Mouse (Mus musculus): ENCODE results near the gene Plppr3. TPM values are rescaled to one million over a fixed set of nuclear protein-coding genes. Genes with fewer than 3 reads are reported as not detected.

Plppr3 gene
- polyA plus RNA-seq, 2 experiments, result 61.5 to 220 TPM

- H3K4me2 ChIP-seq (replicated peaks; ENCODE audit: low read depth, low read length, severe bottlenecking), result no peak overlapping the region
- H3K27me3 ChIP-seq (ENCODE audit: control insufficient read depth, insufficient read depth, low read length), result no peaks in the 10 kb centered on the region
- H3K27ac ChIP-seq (replicated peaks; ENCODE audit: low read depth, low read length), result no peak overlapping the region
- no peak overlapping the region for H3K4me3 ChIP-seq (replicated peaks; ENCODE audit: low read length)
- no peak for TF ChIP-seq POLR2A (IDR thresholded peaks at IDR 0.05; ENCODE audit: borderline replicate concordance, extremely low read depth, insufficient read depth, insufficient read length)
- no peak overlapping the region for H3K9ac ChIP-seq (ENCODE audit: low read depth, low read length, severe bottlenecking)
- ATAC-seq (ENCODE audit: low FRiP score, low read depth), result no peak
- no peak for DNase-seq (ENCODE audit: low spot score)
- H3K4me1 ChIP-seq (ENCODE audit: control insufficient read depth, insufficient read depth, low read length), result no peaks in the 10 kb centered on the region
- H3K9me3 ChIP-seq (ENCODE audit: control insufficient read depth, low read length), result no peaks in the 10 kb centered on the region
- WGBS, result 65% methylated on average over 11 of the region's 11 CpGs
- peaks cover 84% of the 10 kb centered on the region for H3K36me3 ChIP-seq (ENCODE audit: control insufficient read depth, insufficient read depth, low read length)
Measured at GRCm38 (mm10) chr10:79866601-79867000, 7.8 kb downstream of the Plppr3 start.

- ATAC-seq (ENCODE audit: low FRiP score, low read depth) (no peak), DNase-seq (ENCODE audit: low spot score) (no peak)
- 69% methylated on average over 19 of the region's 19 CpGs for WGBS
- Histone ChIP-seq H3K27ac (replicated peaks; ENCODE audit: low read depth, low read length) (0 out of 2 replicates have a peak overlapping the region, but pooled peaks have one; percentile 33), H3K36me3 (ENCODE audit: control insufficient read depth, insufficient read depth, low read length) (peaks cover 85% of the 10 kb centered on the region), H3K27me3 (ENCODE audit: control insufficient read depth, insufficient read depth, low read length) (no peaks in the 10 kb centered on the region), H3K9me3 (ENCODE audit: control insufficient read depth, low read length) (no peaks in the 10 kb centered on the region), H3K4me2 (replicated peaks; ENCODE audit: low read depth, low read length, severe bottlenecking) (no peak overlapping the region), H3K9ac (ENCODE audit: low read depth, low read length, severe bottlenecking) (no peak overlapping the region), H3K4me1 (ENCODE audit: control insufficient read depth, insufficient read depth, low read length) (no peaks in the 10 kb centered on the region), H3K4me3 (replicated peaks; ENCODE audit: low read length) (no peak overlapping the region)
- no peak for TF ChIP-seq POLR2A (IDR thresholded peaks at IDR 0.05; ENCODE audit: borderline replicate concordance, extremely low read depth, insufficient read depth, insufficient read length)
Measured at GRCm38 (mm10) chr10:79865801-79866295, 8.6 kb downstream of the Plppr3 start.

- 0 out of 2 replicates have a peak overlapping the region, but pooled peaks have one; percentile 33 for H3K27ac ChIP-seq (replicated peaks; ENCODE audit: low read depth, low read length)
- H3K4me3 ChIP-seq (replicated peaks; ENCODE audit: low read length), result no peak overlapping the region
- DNase-seq (ENCODE audit: low spot score) (no peak), ATAC-seq (ENCODE audit: low FRiP score, low read depth) (no peak)
- 57% methylated on average over 10 of the region's 12 CpGs for WGBS
- peaks cover 88% of the 10 kb centered on the region for H3K36me3 ChIP-seq (ENCODE audit: control insufficient read depth, insufficient read depth, low read length)
- no peaks in the 10 kb centered on the region for H3K9me3 ChIP-seq (ENCODE audit: control insufficient read depth, low read length)
- H3K27me3 ChIP-seq (ENCODE audit: control insufficient read depth, insufficient read depth, low read length), result no peaks in the 10 kb centered on the region
- H3K4me1 ChIP-seq (ENCODE audit: control insufficient read depth, insufficient read depth, low read length), result no peaks in the 10 kb centered on the region
- H3K4me2 ChIP-seq (replicated peaks; ENCODE audit: low read depth, low read length, severe bottlenecking), result no peak overlapping the region
- no peak for TF ChIP-seq POLR2A (IDR thresholded peaks at IDR 0.05; ENCODE audit: borderline replicate concordance, extremely low read depth, insufficient read depth, insufficient read length)
- no peak overlapping the region for H3K9ac ChIP-seq (ENCODE audit: low read depth, low read length, severe bottlenecking)
Measured at GRCm38 (mm10) chr10:79865189-79865601, 9.2 kb downstream of the Plppr3 start.

GRCm38 (mm10) chr10:79864351-79865188, 9.9 kb downstream of the Plppr3 start:
- Histone ChIP-seq H3K9ac (ENCODE audit: low read depth, low read length, severe bottlenecking) (no peak overlapping the region), H3K36me3 (ENCODE audit: control insufficient read depth, insufficient read depth, low read length) (peaks cover 88% of the 10 kb centered on the region), H3K4me3 (replicated peaks; ENCODE audit: low read length) (no peak overlapping the region), H3K27ac (replicated peaks; ENCODE audit: low read depth, low read length) (no peak overlapping the region), H3K4me2 (replicated peaks; ENCODE audit: low read depth, low read length, severe bottlenecking) (no peak overlapping the region), H3K4me1 (ENCODE audit: control insufficient read depth, insufficient read depth, low read length) (no peaks in the 10 kb centered on the region), H3K27me3 (ENCODE audit: control insufficient read depth, insufficient read depth, low read length) (no peaks in the 10 kb centered on the region), H3K9me3 (ENCODE audit: control insufficient read depth, low read length) (no peaks in the 10 kb centered on the region)
- 40% methylated on average over 10 of the region's 10 CpGs for WGBS
- DNase-seq (ENCODE audit: low spot score) (no peak), ATAC-seq (ENCODE audit: low FRiP score, low read depth) (peak; percentile 11; the same call in 1 of the 2 replicates)
- TF ChIP-seq POLR2A (IDR thresholded peaks at IDR 0.05; ENCODE audit: borderline replicate concordance, extremely low read depth, insufficient read depth, insufficient read length), result no peak

- Histone ChIP-seq H3K27me3 (ENCODE audit: control insufficient read depth, insufficient read depth, low read length) (no peaks in the 10 kb centered on the region), H3K27ac (replicated peaks; ENCODE audit: low read depth, low read length) (no peak overlapping the region), H3K36me3 (ENCODE audit: control insufficient read depth, insufficient read depth, low read length) (peaks cover 97% of the 10 kb centered on the region)
Measured at GRCm38 (mm10) chr10:79862925-79863324, 11.5 kb downstream of the Plppr3 start.

More at GRCm38 (mm10) chr10:79862925-79863324, 11.5 kb downstream of the Plppr3 start:
- H3K9ac ChIP-seq (ENCODE audit: low read depth, low read length, severe bottlenecking), result no peak overlapping the region
- peaks cover 6% of the 10 kb centered on the region for H3K4me1 ChIP-seq (ENCODE audit: control insufficient read depth, insufficient read depth, low read length)
- H3K4me2 ChIP-seq (replicated peaks; ENCODE audit: low read depth, low read length, severe bottlenecking), result no peak overlapping the region
- no peak for ATAC-seq (ENCODE audit: low FRiP score, low read depth)
- no peak overlapping the region for H3K4me3 ChIP-seq (replicated peaks; ENCODE audit: low read length)
- TF ChIP-seq POLR2A (IDR thresholded peaks at IDR 0.05; ENCODE audit: borderline replicate concordance, extremely low read depth, insufficient read depth, insufficient read length), result no peak
- no peaks in the 10 kb centered on the region for H3K9me3 ChIP-seq (ENCODE audit: control insufficient read depth, low read length)
- 68% methylated on average over 10 of the region's 10 CpGs for WGBS
- DNase-seq (ENCODE audit: low spot score), result no peak
